Mouse (Mus musculus) kidney, embryonic 14.5 days (tissue): ENCODE measurements around the gene Ankrd13a. TPM values are rescaled to one million over a fixed set of nuclear protein-coding genes. Genes with fewer than 3 reads are reported as not detected.

Experiments
- ATAC-seq: fragments of 200-750 bp; cut with Nextera tagmentation; 2 replicates; pipeline ENCODE4 v1.8.0; 2017; ENCODE audit warnings: moderate number of reproducible peaks, mild to moderate bottlenecking, moderate TSS enrichment, moderate library complexity; ENCODE audit not compliant: low FRiP score, low TSS enrichment
- H3K27ac ChIP-seq: fragments of 300-500 bp; sonication (generic); 2 replicates; pipeline ENCODE4 v1.5.1; 2014; ENCODE audit warnings: low read depth, mild to moderate bottlenecking, low read length, moderate library complexity, mixed read lengths
- H3K27me3 ChIP-seq: fragments of 300-500 bp; sonication (generic); 2 replicates; pipeline ENCODE4 v1.6.1; 2014; ENCODE audit warnings: mild to moderate bottlenecking, low read length; ENCODE audit not compliant: control insufficient read depth, insufficient read depth
- H3K36me3 ChIP-seq: fragments of 300-500 bp; sonication (generic); 2 replicates; pipeline ENCODE4 v1.6.1; 2014; ENCODE audit warnings: low read length, mixed read lengths; ENCODE audit not compliant: control insufficient read depth, insufficient read depth
- H3K4me1 ChIP-seq: fragments of 300-500 bp; sonication (generic); 2 replicates; pipeline ENCODE4 v1.6.1; 2014; ENCODE audit warnings: low read length, mixed read lengths; ENCODE audit not compliant: control insufficient read depth, insufficient read depth
- H3K4me2 ChIP-seq: fragments of 300-500 bp; sonication (generic); replicated peaks from 2 replicates; pipeline ENCODE4 v1.6.1; 2014; ENCODE audit warnings: low read depth, mild to moderate bottlenecking, low read length
- H3K4me3 ChIP-seq: fragments of 300-500 bp; sonication (generic); 2 replicates; pipeline ENCODE4 v1.5.1; 2014; ENCODE audit warnings: mild to moderate bottlenecking, low read length
- H3K9ac ChIP-seq: fragments of 300-500 bp; sonication (generic); 2 replicates; pipeline ENCODE4 v1.6.1; 2014; ENCODE audit warnings: low read depth, mild to moderate bottlenecking, low read length, moderate library complexity
- H3K9me3 ChIP-seq: fragments of 300-500 bp; sonication (generic); 2 replicates; pipeline ENCODE4 v1.6.1; 2016; ENCODE audit warnings: low read length; ENCODE audit not compliant: control insufficient read depth
- WGBS: fragments of 180-500 bp; shearing (Covaris S2); extraction: QIAGEN DNeasy Blood & Tissue Kit; methylation state at CpG from one replicate; pipeline ENCODE4 v1.1.7; 2014; 5-methylcytosine and 5-hydroxymethylcytosine counted together
- polyA plus RNA-seq: library from polyadenylated mRNA; unstranded; fragments of >200 nt; fragmentation: Nextera tagmentation; extraction: Ambion mirVana; gene quantifications from 2 replicates; pipeline ENCODE4 v1.2.1, GENCODE M21; 2014

The Ankrd13a gene
- 37.0 and 67.9 TPM in 2 replicates for polyA plus RNA-seq

DNA sequence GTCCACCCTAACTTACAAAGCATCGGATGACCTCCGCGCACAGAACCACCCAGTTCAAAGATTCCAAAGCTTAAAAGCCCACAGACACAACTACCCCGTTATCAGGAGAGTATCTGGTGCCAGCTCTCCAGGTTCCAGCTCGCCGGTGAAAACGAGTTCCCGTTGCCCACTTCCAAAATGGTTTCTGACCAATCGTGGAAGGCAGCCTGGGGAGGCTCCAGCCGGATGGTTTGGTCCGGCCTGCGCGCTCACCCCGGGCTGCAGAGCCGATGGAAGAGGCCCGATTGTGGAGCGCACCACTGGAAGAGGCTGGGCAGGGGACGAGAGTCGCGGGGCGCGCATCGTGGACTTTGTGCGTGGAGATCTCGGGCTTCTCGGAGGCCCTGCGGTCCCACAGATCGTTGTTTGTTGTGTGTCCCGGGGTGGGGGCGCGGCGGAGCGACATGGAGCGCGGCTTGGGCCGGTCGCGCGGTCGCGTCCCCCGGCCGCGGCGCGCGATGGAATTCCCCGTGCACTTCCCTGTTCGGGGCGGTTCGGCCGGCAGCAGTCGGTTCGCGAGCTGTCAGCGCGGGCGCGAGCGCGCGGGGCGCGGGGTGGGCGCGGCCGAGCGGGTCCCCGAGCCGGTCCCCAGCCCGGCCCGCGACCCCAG is at the start of gene Ankrd13a:
TSS of gene Ankrd13a (plus strand) at position 275 of the 649 bp plus-strand sequence.
- peak; percentile 84 for ATAC-seq
- WGBS = under 1% methylated on average over 53 of the region's 73 CpGs
- H3K27me3 ChIP-seq = no peaks in the 10 kb centered on the region; the same call in 1 of the 2 replicates

GRCm38 (mm10) chr5:114728160-114728559 is 46.3 kb upstream of the Ankrd13a start:
- H3K4me2 ChIP-seq = no peak overlapping the region

More for the DNA sequence above, at the start of gene Ankrd13a:
- H3K9me3 ChIP-seq = no peaks in the 10 kb centered on the region
- H3K4me3 ChIP-seq = peak within 1 kb of the TSS; percentile 98
- H3K9ac ChIP-seq = peak within 1 kb of the TSS; percentile 94
- H3K36me3 ChIP-seq = no peaks in the 10 kb centered on the region
- peaks cover 14% of the 10 kb centered on the region for H3K4me1 ChIP-seq
- H3K27ac ChIP-seq = peak within 1 kb of the TSS; percentile 83
- peak within 1 kb of the TSS; percentile 71 for H3K4me2 ChIP-seq

GRCm38 (mm10) chr5:114730129-114730528 is 44.3 kb upstream of the Ankrd13a start:
- Histone ChIP-seq H3K36me3 (peaks cover 71% of the 10 kb centered on the region), H3K9ac (no peak overlapping the region), H3K27ac (no peak overlapping the region), H3K27me3 (no peaks in the 10 kb centered on the region), H3K4me2 (no peak overlapping the region), H3K9me3 (no peaks in the 10 kb centered on the region), H3K4me1 (no peaks in the 10 kb centered on the region), H3K4me3 (no peak overlapping the region)
- ATAC-seq = peak; percentile 56
- 40% methylated on average over 10 of the region's 10 CpGs for WGBS

More at GRCm38 (mm10) chr5:114728160-114728559, 46.3 kb upstream of the Ankrd13a start:
- no peaks in the 10 kb centered on the region; the same call in 1 of the 2 replicates for H3K9me3 ChIP-seq
- ATAC-seq = no peak
- 88% methylated on average over 10 of the region's 10 CpGs for WGBS
- H3K9ac ChIP-seq = no peak overlapping the region
- no peak overlapping the region for H3K27ac ChIP-seq
- no peaks in the 10 kb centered on the region for H3K4me1 ChIP-seq
- H3K27me3 ChIP-seq = no peaks in the 10 kb centered on the region
- peaks cover 56% of the 10 kb centered on the region for H3K36me3 ChIP-seq
- H3K4me3 ChIP-seq = no peak overlapping the region

DNA sequence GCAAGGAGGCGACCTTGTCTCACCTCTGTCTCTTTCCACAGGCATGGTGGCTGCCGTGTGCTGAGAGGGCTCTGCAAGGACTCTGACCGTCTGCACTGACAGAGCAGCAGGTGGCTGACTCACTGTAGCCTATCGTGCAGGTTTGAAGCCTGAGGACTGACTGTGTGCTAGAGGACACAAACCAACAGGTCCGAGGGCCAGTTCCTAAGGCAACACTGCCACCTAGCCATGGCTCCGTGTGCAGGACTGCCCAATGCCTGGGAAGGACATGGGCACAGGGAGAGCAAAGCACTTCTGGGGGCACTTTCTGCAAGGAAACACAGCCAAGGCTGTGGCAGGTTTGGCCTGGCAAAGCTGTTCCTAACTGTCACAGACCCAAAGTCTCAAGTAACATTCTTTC is 43.0 kb upstream of the Ankrd13a start:
- peaks cover 74% of the 10 kb centered on the region for H3K36me3 ChIP-seq
- no peak overlapping the region for H3K27ac ChIP-seq
- 52% methylated on average over 6 of the region's 6 CpGs for WGBS

DNA sequence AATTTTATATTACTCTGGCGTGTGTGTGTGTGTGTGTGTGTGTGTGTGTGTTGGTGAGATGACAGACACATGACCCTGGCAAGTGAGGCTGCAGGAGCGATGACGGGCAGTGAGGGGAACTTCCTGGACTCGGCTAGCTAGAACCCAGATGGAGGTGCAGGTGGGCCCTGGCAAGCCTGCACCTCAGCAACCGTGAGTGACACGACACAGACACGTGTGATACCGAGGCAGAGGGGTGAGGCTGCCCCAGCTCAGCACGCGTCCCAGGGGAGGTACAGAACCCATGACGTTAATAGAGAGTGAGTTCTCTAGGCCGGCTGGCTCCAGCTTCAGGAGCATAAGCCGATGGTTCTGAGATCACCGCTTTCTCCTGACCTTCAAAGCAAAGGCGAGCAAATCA is 42.5 kb upstream of the Ankrd13a start:
- WGBS = 87% methylated on average over 15 of the region's 15 CpGs

More for the DNA sequence above, 43.0 kb upstream of the Ankrd13a start:
- no peak overlapping the region for H3K4me2 ChIP-seq
- H3K27me3 ChIP-seq = no peaks in the 10 kb centered on the region
- H3K4me3 ChIP-seq = no peak overlapping the region
- H3K4me1 ChIP-seq = no peaks in the 10 kb centered on the region
- no peak overlapping the region for H3K9ac ChIP-seq
- no peaks in the 10 kb centered on the region for H3K9me3 ChIP-seq
- ATAC-seq = no peak

DNA sequence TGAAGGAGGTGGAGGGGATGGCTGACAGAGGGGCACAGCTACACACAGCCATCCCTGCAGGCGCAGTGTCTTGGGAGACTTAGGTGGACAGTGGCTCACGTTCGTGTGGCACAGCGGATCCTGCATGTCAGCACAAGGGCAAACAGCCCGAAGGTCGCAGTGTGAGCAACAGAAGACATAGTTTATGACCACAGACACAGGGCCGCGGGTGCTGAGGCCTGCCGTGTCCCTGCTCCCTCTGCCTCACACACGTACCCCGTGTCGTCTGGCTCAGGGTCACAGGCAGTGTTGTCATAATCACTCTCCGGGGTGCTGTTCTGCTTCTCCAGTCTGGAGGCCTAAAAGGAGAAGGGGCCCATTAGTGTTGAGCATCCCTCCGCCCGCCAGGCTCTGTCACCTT is 40.9 kb upstream of the Ankrd13a start:
- no peaks in the 10 kb centered on the region for H3K9me3 ChIP-seq
- H3K4me1 ChIP-seq = no peaks in the 10 kb centered on the region
- no peak overlapping the region for H3K4me2 ChIP-seq
- WGBS = 82% methylated on average over 15 of the region's 15 CpGs
- no peak overlapping the region for H3K9ac ChIP-seq
- H3K36me3 ChIP-seq = peaks cover 83% of the 10 kb centered on the region
- H3K27ac ChIP-seq = no peak overlapping the region
- ATAC-seq = no peak
- H3K4me3 ChIP-seq = no peak overlapping the region
- H3K27me3 ChIP-seq = no peaks in the 10 kb centered on the region

More for the DNA sequence above, 42.5 kb upstream of the Ankrd13a start:
- Histone ChIP-seq H3K9me3 (no peaks in the 10 kb centered on the region), H3K27ac (no peak overlapping the region), H3K4me1 (no peaks in the 10 kb centered on the region), H3K36me3 (peaks cover 79% of the 10 kb centered on the region), H3K4me3 (no peak overlapping the region), H3K9ac (no peak overlapping the region), H3K27me3 (no peaks in the 10 kb centered on the region), H3K4me2 (no peak overlapping the region)
- no peak for ATAC-seq

- H3K27ac ChIP-seq = no peak overlapping the region
- H3K36me3 ChIP-seq = peaks cover 80% of the 10 kb centered on the region
- H3K4me3 ChIP-seq = no peak overlapping the region
- no peaks in the 10 kb centered on the region for H3K9me3 ChIP-seq
- no peaks in the 10 kb centered on the region for H3K27me3 ChIP-seq
- ATAC-seq = peak; percentile 47
- no peak overlapping the region for H3K4me2 ChIP-seq
- 69% methylated on average over 21 of the region's 21 CpGs for WGBS
- no peak overlapping the region for H3K9ac ChIP-seq
- no peaks in the 10 kb centered on the region for H3K4me1 ChIP-seq
These were observed 37.2 kb upstream of the Ankrd13a start for GRCm38 (mm10) chr5:114737090-114737887.

- H3K27me3 ChIP-seq = no peaks in the 10 kb centered on the region
- H3K36me3 ChIP-seq = peaks cover 80% of the 10 kb centered on the region
- no peaks in the 10 kb centered on the region for H3K4me1 ChIP-seq
- no peaks in the 10 kb centered on the region for H3K9me3 ChIP-seq
- ATAC-seq = no peak
- no peak overlapping the region for H3K27ac ChIP-seq
- 79% methylated on average over 12 of the region's 12 CpGs for WGBS
- no peak overlapping the region for H3K4me2 ChIP-seq
- no peak overlapping the region for H3K4me3 ChIP-seq
- H3K9ac ChIP-seq = no peak overlapping the region
These were observed 35.7 kb upstream of the Ankrd13a start for GRCm38 (mm10) chr5:114738707-114739241.

- Histone ChIP-seq H3K36me3 (peaks cover 89% of the 10 kb centered on the region), H3K9ac (no peak overlapping the region), H3K4me2 (no peak overlapping the region), H3K4me3 (no peak overlapping the region), H3K9me3 (no peaks in the 10 kb centered on the region), H3K27me3 (no peaks in the 10 kb centered on the region), H3K27ac (no peak overlapping the region), H3K4me1 (no peaks in the 10 kb centered on the region)
- 75% methylated on average over 4 of the region's 4 CpGs for WGBS
- no peak for ATAC-seq
These were observed 33.9 kb upstream of the Ankrd13a start for GRCm38 (mm10) chr5:114740595-114740994.
